Mouse (Mus musculus) 3134 (cell line): ENCODE measurements around the gene Zfand4.
A peak's percentile ranks its signal among the peaks of the same experiment; 100 is the strongest.
"Not testable (repeated sequence)": the region's sequence is repeated elsewhere in the genome, so short reads cannot be mapped to it uniquely, and the experiment has no call there.

Experiments
- DNase-seq: peaks from one replicate; pipeline ENCODE4 v3.0.0-alpha.2; 2011; ENCODE audit warnings: low spot score; ENCODE audit not compliant: insufficient read length; ENCODE audit errors: extremely low read depth

Gene Zfand4

DNA sequence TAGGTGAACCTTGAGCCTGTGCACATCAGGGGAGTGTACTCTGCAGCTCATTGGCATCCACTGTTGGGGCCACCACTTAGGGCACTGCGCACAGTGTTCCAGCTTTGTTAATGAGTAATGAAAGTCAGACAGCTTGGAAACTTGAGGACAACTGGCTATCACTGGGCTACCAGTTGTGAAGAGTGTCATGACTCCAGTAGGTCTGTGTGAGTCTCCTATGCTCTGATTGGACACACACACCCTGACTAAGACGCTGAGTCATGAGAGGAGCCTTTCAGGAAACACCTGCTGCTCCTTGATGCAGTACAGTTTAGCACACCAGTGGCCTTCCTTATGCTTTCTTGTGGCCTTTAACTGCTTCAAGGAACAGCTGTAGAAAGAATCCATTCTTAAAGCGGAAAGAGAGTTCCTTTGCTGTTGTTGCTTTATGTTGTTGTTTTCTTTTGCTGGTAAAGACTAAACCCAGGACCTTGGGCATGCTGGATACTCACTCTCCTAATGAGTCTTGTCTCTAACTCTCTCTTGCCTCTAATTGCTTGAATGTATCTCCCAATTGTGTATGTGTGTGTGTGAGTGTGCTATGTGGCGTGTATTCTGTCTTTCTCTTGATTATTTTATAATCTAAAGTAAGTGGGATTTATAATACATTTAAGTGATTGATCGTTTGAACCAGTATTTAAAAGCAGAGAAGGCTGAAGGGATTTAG lies 23.0 kb downstream of the Zfand4 start:
- DNase-seq = no peak

DNA sequence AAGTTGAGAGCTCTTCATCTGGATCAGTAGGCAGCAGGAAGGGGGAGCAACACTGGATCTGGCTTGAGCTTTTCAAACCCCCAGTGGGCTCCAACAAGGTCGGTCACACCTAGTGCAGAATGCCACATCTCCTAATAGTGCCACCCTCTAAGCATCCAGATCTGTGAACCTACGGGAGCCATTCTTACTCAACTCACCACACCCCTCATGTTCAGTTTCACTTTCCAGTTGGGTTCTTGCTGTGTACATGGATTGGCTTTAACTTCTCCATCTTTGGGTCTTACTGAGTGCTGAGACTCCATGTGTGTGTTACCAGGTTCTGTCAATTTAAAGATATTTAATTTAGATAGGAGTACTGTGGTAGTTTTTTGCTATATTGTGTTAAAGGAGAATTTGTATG lies 47.4 kb downstream of the Zfand4 start:
- DNase-seq = no peak

DNA sequence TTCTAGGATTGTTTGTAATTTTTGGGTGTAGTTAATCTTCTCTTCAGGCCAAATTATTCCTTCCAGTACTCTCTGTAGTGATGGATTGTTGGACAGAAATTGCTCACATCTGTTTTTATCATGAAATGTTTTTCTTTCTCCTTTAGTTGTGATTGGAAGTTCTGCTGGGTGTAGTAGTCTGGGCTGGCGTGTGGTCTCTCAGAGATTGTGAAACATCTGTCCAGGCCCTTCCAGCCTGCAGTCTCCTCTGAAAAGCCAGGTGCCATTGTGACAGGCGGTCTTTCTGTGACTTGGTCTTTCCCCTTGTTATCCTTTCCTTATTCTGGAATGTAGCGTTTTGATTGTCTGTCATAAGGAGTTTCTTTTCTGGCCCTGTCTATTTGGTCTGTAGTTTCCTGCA lies 55.2 kb downstream of the Zfand4 start:
- DNase-seq = no peak

DNA sequence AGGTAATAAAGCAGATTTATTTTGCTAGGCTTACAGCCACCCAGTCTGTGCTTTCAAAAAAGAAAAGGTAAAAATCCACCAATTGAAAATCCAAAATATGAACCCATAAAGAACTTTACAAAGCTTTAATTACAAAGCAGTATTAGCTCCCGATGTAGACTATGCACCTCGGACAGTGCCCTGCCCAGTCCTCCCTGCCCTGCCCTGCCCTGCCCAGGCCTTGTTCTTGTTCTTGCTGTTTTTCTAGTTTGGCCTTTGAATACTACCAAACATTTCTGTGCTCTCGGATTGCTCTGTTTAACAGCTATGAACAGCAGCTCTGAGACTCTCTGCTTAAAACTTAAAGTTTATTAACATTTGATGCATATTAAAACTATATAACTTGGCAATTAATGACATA lies 62.6 kb downstream of the Zfand4 start:
- no peak for DNase-seq

DNA sequence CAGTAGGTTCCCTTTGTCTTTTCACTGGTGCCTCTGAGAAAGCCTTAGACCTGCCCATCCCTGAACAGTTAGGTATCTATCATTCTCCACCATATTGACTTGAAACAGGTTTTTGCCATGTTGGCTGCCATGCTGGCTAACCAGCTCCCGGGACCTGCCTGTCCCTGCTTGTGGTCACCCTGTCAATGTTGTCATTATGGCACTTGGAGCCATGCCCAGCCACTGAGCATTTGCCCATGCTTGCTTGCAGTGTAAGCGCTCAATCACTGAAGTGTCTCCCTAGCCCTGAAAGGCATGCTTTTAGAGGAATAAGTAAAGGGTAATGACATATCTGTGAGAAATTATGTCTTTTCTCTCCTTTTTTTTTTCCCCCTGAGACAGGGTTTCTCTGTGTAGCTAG lies 67.4 kb downstream of the Zfand4 start:
- no peak for DNase-seq

DNA sequence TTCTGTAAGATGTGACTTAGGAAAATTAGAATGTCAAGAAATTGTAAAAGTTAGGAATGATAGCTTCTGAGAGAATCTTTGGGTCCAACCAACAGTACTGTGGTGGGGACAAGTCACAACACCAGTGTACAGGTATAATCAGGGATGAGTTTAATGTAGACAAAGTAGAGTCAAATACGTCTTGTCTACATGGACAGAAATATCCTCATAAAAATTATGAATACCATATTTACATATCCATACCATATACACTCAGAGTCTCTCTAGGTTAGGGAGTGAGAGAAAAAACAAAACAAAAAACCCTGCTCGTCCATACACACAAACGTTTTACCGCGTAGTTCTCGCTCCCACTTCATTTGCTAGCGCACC lies 73.4 kb downstream of the Zfand4 start:
- DNase-seq = no peak

DNA sequence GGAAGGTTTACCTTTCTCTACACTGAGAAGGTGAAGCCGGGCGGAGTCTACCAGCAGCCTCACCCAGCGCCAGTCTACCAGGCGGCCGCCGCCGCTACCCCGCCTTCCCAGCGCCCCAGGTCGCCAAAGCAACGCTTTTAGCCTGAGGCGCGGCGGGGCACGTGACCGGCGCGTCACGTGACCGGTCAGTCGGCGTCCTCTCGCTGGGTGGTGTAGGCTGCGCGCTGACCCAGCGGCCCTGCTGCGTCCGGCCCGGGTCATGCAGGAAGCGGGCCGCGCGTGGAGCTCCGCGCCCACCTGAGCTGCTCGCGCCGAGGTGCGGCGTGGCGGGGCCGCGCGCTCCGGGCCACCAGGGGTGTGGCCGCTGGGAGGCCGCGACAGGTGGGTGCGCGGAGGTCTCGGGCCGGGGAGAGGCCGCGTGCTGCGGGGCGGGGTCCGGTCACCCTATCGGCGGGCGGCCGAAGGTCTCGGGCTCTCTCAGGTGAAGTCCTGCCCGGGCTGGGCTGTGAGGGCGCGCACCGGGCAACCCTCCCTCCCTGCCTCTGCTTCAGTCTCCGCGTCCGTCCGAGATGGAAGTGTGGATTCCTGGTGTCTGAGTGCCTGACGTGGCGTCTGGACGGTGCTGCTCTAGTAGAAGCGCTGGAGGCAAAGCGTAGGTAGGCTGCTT lies 73.9 kb downstream of the Zfand4 start, which contains the start of gene March8:
Gene March8 (plus strand): TSS at position 190 of the 667 bp plus-strand sequence.
- DNase-seq = peak; percentile 95

DNA sequence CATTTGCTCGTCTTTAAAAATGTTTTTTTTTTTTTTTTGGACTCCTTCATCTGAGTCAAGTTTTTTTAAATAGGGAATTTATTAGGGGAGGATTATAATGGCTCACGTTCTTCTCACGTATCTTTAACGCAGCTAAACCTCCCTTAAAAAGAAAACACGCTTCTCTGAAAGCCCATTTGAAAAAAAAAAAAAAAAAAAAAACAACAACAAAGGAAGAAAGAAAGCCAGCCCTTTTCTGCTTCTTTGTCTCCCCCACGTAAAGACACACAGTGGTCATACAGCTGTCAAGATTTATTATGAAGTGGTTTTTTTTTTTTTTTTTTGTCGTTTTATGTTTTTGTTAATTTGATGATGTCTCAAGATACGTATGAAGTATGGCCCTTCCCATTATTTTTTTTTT lies 74.5 kb downstream of the Zfand4 start:
- DNase-seq = no peak

DNA sequence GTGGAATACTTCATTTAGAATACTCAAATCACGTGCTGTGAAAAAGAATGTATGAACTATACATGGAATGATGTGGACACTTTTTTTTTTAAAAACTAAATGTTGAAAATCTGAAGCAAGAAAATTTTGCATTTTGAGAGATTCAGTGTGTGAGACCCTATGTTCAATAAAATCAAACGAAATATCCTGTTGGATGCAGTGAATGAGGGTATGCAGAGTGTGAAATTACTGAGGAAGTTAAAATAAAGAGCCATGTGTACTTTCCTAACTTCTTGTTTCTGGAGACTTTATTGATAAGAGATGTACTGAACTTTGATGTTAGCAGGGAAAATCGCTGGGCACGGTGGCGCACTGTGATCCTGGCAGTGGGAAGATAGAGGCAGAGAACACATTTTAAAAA lies 75.1 kb downstream of the Zfand4 start:
- DNase-seq = no peak

DNA sequence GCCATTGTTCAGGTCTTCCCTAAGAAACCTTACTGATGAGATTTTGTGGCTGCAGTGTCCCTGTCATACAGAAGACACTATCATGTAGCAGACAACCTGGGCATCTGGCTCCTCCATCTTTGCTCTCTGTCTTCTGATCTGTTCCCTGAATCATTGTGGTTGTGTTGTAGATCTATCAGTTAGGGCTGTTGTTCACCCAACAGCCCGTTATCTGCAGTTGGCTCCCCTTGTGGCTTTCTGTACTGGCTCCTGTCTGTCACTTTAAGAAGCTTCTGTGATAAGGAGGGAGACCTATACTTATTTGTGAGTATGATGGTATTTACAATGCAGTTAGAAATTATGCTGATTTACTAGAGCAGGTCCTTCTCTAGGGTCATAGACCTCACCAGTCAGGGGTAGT lies 76.5 kb downstream of the Zfand4 start:
- DNase-seq = no peak

DNA sequence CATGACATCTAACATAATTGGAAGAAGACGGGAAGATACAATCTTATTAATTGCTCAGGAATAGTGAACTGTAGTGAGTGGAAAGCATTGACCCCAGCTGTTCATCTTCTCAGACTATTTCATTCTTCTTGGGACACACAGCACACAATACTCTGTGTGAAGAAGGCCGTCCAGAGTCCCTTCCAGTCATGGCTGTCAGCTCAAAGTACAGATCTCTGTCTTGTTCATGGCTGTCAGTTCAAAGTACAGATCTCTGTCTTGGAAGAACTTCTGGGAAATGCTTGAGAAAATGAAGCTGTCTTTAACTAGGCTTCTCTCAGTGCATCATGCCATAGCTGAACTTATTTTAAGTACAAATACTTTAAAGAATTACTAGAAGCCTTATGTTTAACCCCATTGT lies 83.9 kb downstream of the Zfand4 start:
- no peak for DNase-seq

DNA sequence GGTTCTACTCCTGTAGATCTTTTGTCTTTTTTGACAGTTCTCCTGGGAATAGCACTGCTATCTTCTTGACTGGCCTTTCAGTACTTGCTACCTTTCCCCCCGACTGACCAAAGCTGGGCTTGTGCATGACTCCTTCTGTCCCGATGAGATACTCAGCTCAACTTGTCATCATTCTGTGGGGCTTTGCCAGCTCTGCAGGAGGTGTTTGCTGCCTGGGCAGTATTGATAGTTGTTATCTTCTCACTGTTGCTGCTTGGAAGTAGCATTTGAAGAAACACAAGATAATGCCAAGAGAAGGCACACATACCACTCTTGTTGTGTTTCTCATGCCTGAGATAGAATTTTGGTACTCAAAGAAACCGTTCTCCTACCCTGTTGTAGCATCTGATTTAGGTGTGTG lies 86.0 kb downstream of the Zfand4 start:
- no peak for DNase-seq

DNA sequence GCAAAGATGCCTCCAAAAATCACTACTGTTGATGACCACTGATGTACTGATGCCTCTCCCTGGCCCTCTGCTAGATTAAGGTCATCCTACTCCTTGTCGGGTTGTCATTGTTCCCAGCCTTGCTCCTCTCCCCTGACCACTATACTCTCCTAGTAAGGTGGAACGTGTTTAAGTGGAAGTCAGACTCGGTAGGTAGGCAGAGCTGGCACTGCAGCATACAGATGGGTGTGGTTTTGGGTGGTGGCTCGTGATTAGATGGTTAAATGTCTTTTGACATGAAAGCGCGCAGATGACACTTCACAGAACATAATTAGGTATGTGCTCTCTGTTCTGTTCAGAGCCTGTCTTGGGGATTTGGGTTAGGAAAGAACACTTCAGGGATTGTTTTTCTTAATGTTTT lies 86.6 kb downstream of the Zfand4 start:
- no peak for DNase-seq

DNA sequence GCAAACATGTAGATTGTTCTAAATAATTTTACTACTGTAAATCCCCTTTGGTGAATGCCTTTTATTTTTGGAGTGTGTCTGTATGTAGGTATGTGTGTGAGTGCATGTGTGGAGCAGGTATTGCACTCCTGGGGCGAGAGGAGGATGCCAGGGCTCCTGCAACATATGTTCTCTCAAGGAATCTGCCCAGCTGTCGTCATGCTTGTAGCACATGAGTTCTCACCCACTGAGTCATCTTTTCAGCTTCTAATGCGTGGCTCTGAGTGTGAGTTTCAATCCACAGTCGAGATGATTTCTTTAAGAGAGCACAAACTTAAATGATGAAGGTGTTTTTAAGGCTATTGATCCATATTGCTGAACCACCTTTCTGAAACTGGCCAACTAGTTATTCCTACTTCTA lies 87.5 kb downstream of the Zfand4 start:
- DNase-seq = no peak

DNA sequence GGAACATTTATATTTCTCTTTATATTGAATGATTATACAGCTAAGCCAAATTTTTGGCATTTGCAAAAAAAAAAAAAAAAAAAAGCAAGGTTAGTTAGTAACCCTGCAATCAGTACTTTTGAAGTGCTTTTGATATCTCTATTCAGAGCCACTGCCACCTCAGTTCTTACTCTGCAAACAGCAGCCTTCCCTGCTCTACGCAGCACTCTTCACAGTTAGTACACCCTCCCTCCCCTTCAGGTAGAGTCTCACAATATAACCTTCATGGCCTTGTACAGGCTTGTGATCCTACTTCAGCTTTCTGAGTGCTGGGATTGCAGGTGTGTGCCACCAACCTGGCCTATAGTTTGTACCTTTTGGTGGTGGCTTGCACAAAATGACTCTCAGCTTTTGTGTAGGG lies 89.4 kb downstream of the Zfand4 start:
- no peak for DNase-seq

DNA sequence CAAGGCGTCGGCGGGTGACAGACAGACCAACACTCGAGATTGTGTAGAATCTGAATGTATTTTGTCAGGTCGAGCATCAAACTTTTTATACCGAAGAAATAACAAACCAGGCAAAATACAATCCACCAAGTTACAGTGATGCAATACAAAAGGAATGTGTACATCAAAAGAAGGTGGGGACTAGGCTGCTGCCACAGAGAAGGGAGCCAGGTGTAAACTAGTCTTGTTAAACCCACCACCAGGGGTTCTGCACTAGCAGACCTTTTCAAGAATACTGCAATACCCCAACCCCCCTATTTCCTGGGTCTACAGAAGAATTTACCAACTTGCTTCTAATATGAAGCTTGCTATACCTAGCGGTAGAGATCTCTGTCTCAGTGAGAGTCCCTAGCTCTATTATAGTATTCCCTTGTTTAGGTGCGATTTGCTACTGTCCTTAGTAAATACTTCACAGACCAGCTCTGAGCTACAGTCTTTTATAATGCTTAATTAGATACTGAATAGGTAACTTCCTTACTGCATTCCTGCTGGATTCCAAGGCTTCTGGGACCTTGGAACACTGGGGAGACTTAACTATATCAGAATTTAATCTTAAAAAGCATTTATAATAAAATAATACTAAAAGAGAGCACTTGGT lies 92.4 kb downstream of the Zfand4 start:
- not testable (repeated sequence) for DNase-seq

DNA sequence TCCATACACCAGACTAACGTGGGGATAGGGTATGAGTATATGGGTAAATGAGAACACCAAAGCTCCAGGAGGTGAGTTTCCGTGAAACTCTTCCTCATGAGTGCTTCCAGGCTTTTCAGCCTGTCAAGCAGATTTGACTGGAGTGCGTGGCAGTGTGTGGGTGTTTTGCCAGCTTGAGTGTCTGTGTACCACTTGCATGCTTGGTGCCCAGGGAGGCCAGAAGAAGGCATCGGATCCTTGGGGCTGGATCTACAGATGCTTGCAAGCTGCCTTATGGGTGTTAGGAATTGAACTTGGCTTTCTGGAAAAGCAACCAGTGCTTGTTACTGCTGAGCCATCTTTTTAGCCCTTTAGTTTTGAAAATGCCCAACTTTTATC lies 92.9 kb downstream of the Zfand4 start:
- DNase-seq = no peak

DNA sequence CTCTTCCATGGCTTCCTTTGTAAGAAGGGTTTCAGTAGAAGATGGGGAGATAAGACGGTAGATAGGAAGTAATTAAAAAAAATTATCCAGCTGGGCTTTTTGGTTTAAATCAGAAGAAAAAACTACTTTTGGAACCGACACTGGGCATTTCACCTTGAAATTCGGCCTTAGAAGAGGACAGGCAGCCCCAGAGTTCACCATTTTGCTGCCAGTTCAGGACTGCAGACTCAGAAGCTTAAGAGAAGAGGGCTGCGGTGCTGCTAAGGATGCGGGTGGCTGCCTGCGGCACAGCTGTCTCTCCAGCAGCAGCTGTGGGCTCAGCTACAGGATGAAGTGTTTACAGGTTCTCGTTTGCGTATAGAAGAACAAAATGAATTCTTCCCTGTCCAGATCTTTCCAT lies 94.0 kb downstream of the Zfand4 start:
- no peak for DNase-seq

DNA sequence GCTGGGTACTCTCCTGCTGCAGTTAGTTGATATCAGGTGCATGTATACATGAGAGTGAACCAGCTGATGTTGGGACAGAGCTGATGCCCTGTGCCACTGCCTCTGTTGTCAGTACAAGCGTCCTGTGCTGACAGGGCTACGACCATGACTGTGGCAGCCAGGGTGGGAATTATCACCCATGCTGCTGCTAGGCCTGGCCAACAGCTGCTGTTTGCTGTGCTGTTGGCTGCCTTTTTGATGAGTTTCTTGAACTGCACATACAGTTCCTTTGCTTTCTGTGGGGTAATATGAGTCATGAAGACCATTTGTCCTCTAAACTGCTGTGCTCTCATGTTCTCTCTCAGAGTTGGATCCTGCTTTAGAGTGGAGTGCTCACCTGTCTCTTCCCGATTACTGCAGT lies 95.2 kb downstream of the Zfand4 start:
- no peak for DNase-seq

DNA sequence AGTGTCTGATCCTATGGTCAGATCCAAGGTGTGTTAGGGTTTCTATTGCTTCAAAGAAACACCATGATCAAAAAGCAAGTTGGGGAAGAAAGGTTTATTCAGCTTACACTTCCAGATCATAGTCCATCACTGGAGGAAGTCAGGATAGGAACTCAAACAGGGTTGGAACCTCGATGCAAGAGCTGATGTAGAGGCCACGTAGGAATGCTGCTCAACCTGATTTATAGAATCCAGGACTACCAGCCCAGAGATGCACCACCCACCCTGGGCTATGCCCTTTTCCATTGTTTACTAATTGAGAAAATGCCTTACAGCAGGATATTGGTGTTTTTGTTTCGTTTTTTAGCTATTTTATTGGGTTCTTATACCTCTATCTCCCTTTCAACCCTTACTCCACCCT lies 97.4 kb downstream of the Zfand4 start:
- DNase-seq = no peak

DNA sequence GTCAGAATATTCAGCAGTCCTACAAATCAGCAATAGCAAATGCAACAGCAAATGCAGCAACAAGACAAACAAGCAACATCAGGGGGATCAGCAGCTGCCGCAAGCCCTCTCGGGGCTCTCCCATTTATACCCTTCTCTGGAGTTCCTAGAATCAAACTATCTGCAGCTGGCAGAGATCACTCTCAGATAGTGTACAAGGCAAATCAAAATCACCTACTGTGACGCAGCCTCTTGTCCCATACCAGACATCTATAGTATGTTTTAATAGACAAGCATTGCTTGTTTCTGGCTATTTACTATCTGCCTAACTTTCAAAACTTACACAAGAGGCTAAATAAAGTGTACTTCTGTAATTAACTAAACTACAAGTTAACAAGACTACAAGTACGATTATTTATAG lies 98.0 kb downstream of the Zfand4 start:
- no peak for DNase-seq

DNA sequence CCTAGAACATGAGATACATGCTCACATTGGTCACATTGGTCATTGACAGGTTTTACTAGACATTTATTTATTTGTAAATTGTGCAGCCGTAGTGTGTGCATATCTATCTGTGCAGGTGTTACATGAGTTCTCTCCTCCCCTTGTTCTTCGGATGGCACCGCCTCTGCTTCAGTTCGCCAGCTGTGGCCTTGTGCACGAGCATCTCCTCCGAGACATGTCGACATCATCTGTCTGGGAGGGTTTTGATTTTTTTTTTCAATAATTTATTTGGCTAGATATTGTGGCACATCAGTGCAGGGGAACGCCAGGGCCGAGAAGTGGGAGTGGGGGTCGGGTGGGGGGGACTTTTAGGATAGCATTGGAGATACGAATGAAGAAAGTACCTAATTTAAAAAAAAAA lies 103.9 kb downstream of the Zfand4 start:
- no peak for DNase-seq
